In genomic region chr2:167544456-167544855, GRCm38 (mm10) we compare ENCODE assay signal across 8 mouse cellular contexts. TPM values are rescaled to one million over a fixed set of nuclear protein-coding genes. Genes with fewer than 3 reads are reported as not detected.
DNase-seq lines count a peak whose midpoint lies in the region; ATAC-seq and TF ChIP-seq lines count a peak whose summit lies in the region.

No protein-coding gene starts in this region.

- H3K36me3 ChIP-seq in heart, embryonic 12.5 days: peaks cover 12% of the 10 kb centered on the region
- H3K36me3 ChIP-seq in testis, adult 2 months (ENCODE audit: control insufficient read depth, insufficient read depth, low read length): no peaks in the 10 kb centered on the region; the same call in none of the 2 replicates
- peaks cover 42% of the 10 kb centered on the region for H3K36me3 ChIP-seq in limb, embryonic 14.5 days (ENCODE audit: control insufficient read depth, insufficient read depth, low read length)
- H3K36me3 ChIP-seq in stomach, embryonic 16.5 days (ENCODE audit: control insufficient read depth, insufficient read depth, low read length): no peaks in the 10 kb centered on the region

- H3K27ac ChIP-seq in heart, embryonic 12.5 days (ENCODE audit: poor library complexity, severe bottlenecking): peak overlapping the region; percentile 95
- peak overlapping the region; percentile 7; the same call in 1 of the 2 replicates for H3K27ac ChIP-seq in testis, adult 2 months (ENCODE audit: control insufficient read depth, insufficient read depth, low read depth, low read length)
- peak overlapping the region; percentile 95 for H3K27ac ChIP-seq in limb, embryonic 14.5 days (replicated peaks; ENCODE audit: low read depth, low read length)
- H3K27ac ChIP-seq in stomach, embryonic 16.5 days (ENCODE audit: low read length): peak overlapping the region; percentile 99

- 57% methylated on average over 5 of the region's 5 CpGs for WGBS in heart, embryonic 12.5 days
- 61% methylated on average over 5 of the region's 5 CpGs for WGBS in limb, embryonic 14.5 days
- WGBS in stomach, embryonic 16.5 days: 32% methylated on average over 5 of the region's 5 CpGs

- H3K27me3 ChIP-seq in heart, embryonic 12.5 days (replicated peaks): no peaks in the 10 kb centered on the region
- H3K27me3 ChIP-seq in testis, adult 2 months (ENCODE audit: control insufficient read depth, insufficient read depth, low read length): no peaks in the 10 kb centered on the region
- H3K27me3 ChIP-seq in limb, embryonic 14.5 days (ENCODE audit: control insufficient read depth, insufficient read depth, low read length): no peaks in the 10 kb centered on the region
- H3K27me3 ChIP-seq in stomach, embryonic 16.5 days (ENCODE audit: control insufficient read depth, insufficient read depth, low read length): no peaks in the 10 kb centered on the region

- intact Hi-C loops in heart, postnatal 14 days (cut with DNase I): no loop called here

- no peaks in the 10 kb centered on the region for H3K9me3 ChIP-seq in heart, embryonic 12.5 days (replicated peaks)
- H3K9me3 ChIP-seq in limb, embryonic 14.5 days (ENCODE audit: control insufficient read depth, low read length): no peaks in the 10 kb centered on the region
- H3K9me3 ChIP-seq in stomach, embryonic 16.5 days (replicated peaks; ENCODE audit: control insufficient read depth, low read length): no peaks in the 10 kb centered on the region

- peaks cover 52% of the 10 kb centered on the region for H3K4me1 ChIP-seq in heart, embryonic 12.5 days (replicated peaks)
- H3K4me1 ChIP-seq in testis, adult 2 months (ENCODE audit: control insufficient read depth, insufficient read depth, low read length): peaks cover 9% of the 10 kb centered on the region
- H3K4me1 ChIP-seq in limb, embryonic 14.5 days (ENCODE audit: control insufficient read depth, insufficient read depth, low read length): peaks cover 59% of the 10 kb centered on the region
- peaks cover 32% of the 10 kb centered on the region for H3K4me1 ChIP-seq in stomach, embryonic 16.5 days (ENCODE audit: control insufficient read depth, insufficient read depth, low read length)

- no peak for TF ChIP-seq POLR2A in testis, adult 2 months (IDR thresholded peaks at IDR 0.05; ENCODE audit: control insufficient read depth, low read depth, low read length)
- TF ChIP-seq POLR2A in limb, embryonic 14.5 days (IDR thresholded peaks at IDR 0.05; ENCODE audit: borderline replicate concordance, extremely low read depth, insufficient read depth, insufficient read length): no peak

- no peak overlapping the region for H3K4me2 ChIP-seq in heart, embryonic 12.5 days
- no peak overlapping the region for H3K4me2 ChIP-seq in limb, embryonic 14.5 days (replicated peaks; ENCODE audit: low read depth, low read length, severe bottlenecking)
- H3K4me2 ChIP-seq in stomach, embryonic 16.5 days (ENCODE audit: low read depth, low read length): no peak overlapping the region

- ATAC-seq in heart, embryonic 12.5 days (ENCODE audit: insufficient number of reproducible peaks, low FRiP score): no peak
- no peak for ATAC-seq in limb, embryonic 14.5 days (ENCODE audit: low FRiP score, low read depth)
- ATAC-seq in stomach, embryonic 16.5 days (ENCODE audit: insufficient read depth, low FRiP score): 0 out of 2 replicates have a peak, but pooled peaks have one; percentile 15

- no peak for TF ChIP-seq CTCF in testis, adult 2 months (IDR thresholded peaks at IDR 0.05; ENCODE audit: control insufficient read depth, insufficient read depth, insufficient replicate concordance, low read depth, low read length)

- no peak overlapping the region for H3K4me3 ChIP-seq in heart, embryonic 12.5 days
- no peak overlapping the region for H3K4me3 ChIP-seq in testis, adult 2 months (ENCODE audit: control insufficient read depth, low read depth, low read length)
- no peak overlapping the region for H3K4me3 ChIP-seq in limb, embryonic 14.5 days (replicated peaks; ENCODE audit: low read length)
- no peak overlapping the region for H3K4me3 ChIP-seq in stomach, embryonic 16.5 days (replicated peaks; ENCODE audit: low read length)

- DNase-seq in heart, postnatal 14 days: no peak
- DNase-seq in testis, postnatal 14 days (ENCODE audit: low spot score): no peak
- DNase-seq in limb, embryonic 14.5 days (ENCODE audit: low spot score): no peak
- no peak for DNase-seq in layer of hippocampus, postnatal 14 days (ENCODE audit: low spot score in 2 of 2)
- DNase-seq in spleen, postnatal 10 days (ENCODE audit: low spot score in 2 of 2): no peak

- 0 out of 2 replicates have a peak overlapping the region, but pooled peaks have one; percentile 59 for H3K9ac ChIP-seq in heart, embryonic 12.5 days
- peak overlapping the region; percentile 40; the same call in 1 of the 2 replicates for H3K9ac ChIP-seq in limb, embryonic 14.5 days (ENCODE audit: low read depth, low read length, severe bottlenecking)
- peak overlapping the region; percentile 66; the same call in 1 of the 2 replicates for H3K9ac ChIP-seq in stomach, embryonic 16.5 days (ENCODE audit: low read length)

RNA-seq across cellular contexts. Expression of gene Snai1, which starts 6.5 kb away (rescaled TPM):
- polyA plus RNA-seq in heart, embryonic 12.5 days (2016; fragmentation: Nextera tagmentation; extraction: Ambion mirVana): 18.8 and 21.4 TPM in 2 replicates
- 1 to 10 TPM; 3.0 to 3.1 TPM for total RNA-seq in heart, postnatal 14 days (2021)
- 7.9 TPM in 2 replicates for polyA plus RNA-seq in testis, adult 2 months (2012; rRNA removed)
- 123 and 187 TPM in 2 replicates for polyA plus RNA-seq in limb, embryonic 14.5 days (2012; rRNA removed)
- 67.9 and 69.1 TPM in 2 replicates for polyA plus RNA-seq in limb, embryonic 14.5 days (2014; fragmentation: Nextera tagmentation; extraction: Ambion mirVana)
- 15.5 and 15.9 TPM in 2 replicates for polyA plus RNA-seq in stomach, embryonic 16.5 days (2015; fragmentation: Nextera tagmentation; extraction: Ambion mirVana)
- total RNA-seq in layer of hippocampus, postnatal 14 days (2021): under 1 TPM; 0.53 to 0.79 TPM

RNA-seq across cellular contexts. Expression of gene Spata2, which starts 51.8 kb away (rescaled TPM):
- polyA plus RNA-seq in heart, embryonic 12.5 days (2016; fragmentation: Nextera tagmentation; extraction: Ambion mirVana): 14.6 and 15.4 TPM in 2 replicates
- total RNA-seq in heart, postnatal 14 days (2021): 10 to 100 TPM; 18.2 to 20.9 TPM
- 14.9 and 15.0 TPM in 2 replicates for polyA plus RNA-seq in testis, adult 2 months (2012; rRNA removed)
- polyA plus RNA-seq in limb, embryonic 14.5 days (2012; rRNA removed): 17.8 and 23.0 TPM in 2 replicates
- 12.3 and 12.4 TPM in 2 replicates for polyA plus RNA-seq in limb, embryonic 14.5 days (2014; fragmentation: Nextera tagmentation; extraction: Ambion mirVana)
- polyA plus RNA-seq in stomach, embryonic 16.5 days (2015; fragmentation: Nextera tagmentation; extraction: Ambion mirVana): 13.8 and 15.9 TPM in 2 replicates
- 10 to 100 TPM; 65.3 to 67.2 TPM for total RNA-seq in layer of hippocampus, postnatal 14 days (2021)

RNA-seq across cellular contexts. Expression of gene Rnf114, which starts 52.0 kb away (rescaled TPM):
- polyA plus RNA-seq in heart, embryonic 12.5 days (2016; fragmentation: Nextera tagmentation; extraction: Ambion mirVana): 61.4 and 62.9 TPM in 2 replicates
- 10 to 100 TPM; 50.7 to 52.1 TPM for total RNA-seq in heart, postnatal 14 days (2021)
- polyA plus RNA-seq in testis, adult 2 months (2012; rRNA removed): 69.1 and 70.1 TPM in 2 replicates
- 83.6 and 102 TPM in 2 replicates for polyA plus RNA-seq in limb, embryonic 14.5 days (2012; rRNA removed)
- polyA plus RNA-seq in limb, embryonic 14.5 days (2014; fragmentation: Nextera tagmentation; extraction: Ambion mirVana): 78.1 and 81.9 TPM in 2 replicates
- 68.7 and 73.3 TPM in 2 replicates for polyA plus RNA-seq in stomach, embryonic 16.5 days (2015; fragmentation: Nextera tagmentation; extraction: Ambion mirVana)
- 10 to 100 TPM; 39.1 to 40.5 TPM for total RNA-seq in layer of hippocampus, postnatal 14 days (2021)

Comparison
In these comparisons a context has a peak if more than half of its experiments do, and no peak if none do; other contexts are left out.
1. H3K27ac ChIP-seq: peak in every context shown above with its lines; median percentile 99 in stomach, embryonic 16.5 days; 95 in heart, embryonic 12.5 days; 95 in limb, embryonic 14.5 days; 7 in testis, adult 2 months.